Mouse (Mus musculus) heart, adult 11 months (tissue): Measurements from ENCODE around the gene Clec2e.
A peak's percentile ranks its signal among the peaks of the same experiment; 100 is the strongest.

Experiments used
- DNase-seq: peaks from one replicate; pipeline ENCODE4 v3.0.0; 2022

The Clec2e gene

GRCm38 (mm10) chr6:129056237-129056636 lies 44.5 kb downstream of the Clec2e start:
- peak; percentile 25 for DNase-seq

- DNase-seq, result no peak
Measured at GRCm38 (mm10) chr6:129051731-129052130, 49.0 kb downstream of the Clec2e start.

GRCm38 (mm10) chr6:129051086-129051485 lies 49.6 kb downstream of the Clec2e start:
- no peak for DNase-seq

- DNase-seq, result no peak
Measured at GRCm38 (mm10) chr6:129049596-129050251, 51.0 kb downstream of the Clec2e start.

GRCm38 (mm10) chr6:129048857-129049473 lies 51.7 kb downstream of the Clec2e start:
- peak; percentile 96 for DNase-seq

GRCm38 (mm10) chr6:129048381-129048780 lies 52.3 kb downstream of the Clec2e start:
- no peak for DNase-seq

GRCm38 (mm10) chr6:129045601-129046000 lies 55.1 kb downstream of the Clec2e start, which contains the start of gene Klrb1f:
TSS of gene Klrb1f (plus strand) at chr6:129045901.
- no peak for DNase-seq

- DNase-seq, result no peak
Measured at GRCm38 (mm10) chr6:129042470-129042869, 58.2 kb downstream of the Clec2e start.
